Mouse (Mus musculus) hematopoietic multipotent progenitor cell, adult 10-12 weeks (in vitro differentiated cells): Measurements from ENCODE around the gene Ece2. TPM values are rescaled to one million over a fixed set of nuclear protein-coding genes. Genes with fewer than 3 reads are reported as not detected.

Experiments used
- polyA plus RNA-seq: library from polyadenylated mRNA; stranded (reverse); fragments of >175 nt; gene quantifications from 2 replicates; pipeline ENCODE4 v1.2.3, GENCODE M21; 2012; ENCODE audit warnings: low replicate concordance

Gene Ece2
- polyA plus RNA-seq = not detected in 2 replicates

GRCm38 (mm10) chr16:20629731-20630634, at the start of gene Ece2:
Gene Ece2 (plus strand): TSS chr16:20629828.

GRCm38 (mm10) chr16:20589366-20589938, 40.2 kb upstream of the Ece2 start, which contains the start of gene Vwa5b2:
Gene Vwa5b2 (plus strand): TSS chr16:20589471.

GRCm38 (mm10) chr16:20611357-20612227, 18.0 kb upstream of the Ece2 start, which contains the start of the genes Eef1akmt4, Gm49333 and Alg3:
Gene Eef1akmt4 (plus strand): TSS chr16:20611593.
Gene Gm49333 (plus strand): TSS chr16:20611610.
Gene Alg3 (minus strand): TSS chr16:20611735.

GRCm38 (mm10) chr16:20621191-20621990, 8.2 kb upstream of the Ece2 start, which contains the start of gene Camk2n2:
Gene Camk2n2 (minus strand): TSS chr16:20621287.

GRCm38 (mm10) chr16:20651076-20651946, 21.7 kb downstream of the Ece2 start, which contains the start of gene Psmd2:
Gene Psmd2 (plus strand): TSS chr16:20651652.

GRCm38 (mm10) chr16:20668013-20668412, 38.4 kb downstream of the Ece2 start, which contains the start of gene Eif4g1:
Gene Eif4g1 (plus strand): TSS chr16:20668313.

GRCm38 (mm10) chr16:20693111-20693701, 63.6 kb downstream of the Ece2 start, which contains the start of gene Fam131a:
Gene Fam131a (plus strand): TSS chr16:20693241.

Other genes with a start within 250 kb of the Ece2 start
- 4.6 and 8.1 TPM in 2 replicates for gene Abcc5, start 203.4 kb upstream of the Ece2 start, polyA plus RNA-seq
- 12.9 and 17.4 TPM in 2 replicates for gene Eif2b5, start 131.0 kb upstream of the Ece2 start, polyA plus RNA-seq
- gene Dvl3, start 112.8 kb upstream of the Ece2 start, polyA plus RNA-seq = 31.2 and 61.5 TPM in 2 replicates
- 63.6 and 66.9 TPM in 2 replicates for gene Ap2m1, start 94.3 kb upstream of the Ece2 start, polyA plus RNA-seq
- 28.8 and 31.8 TPM in 2 replicates for gene Abcf3, start 81.3 kb upstream of the Ece2 start, polyA plus RNA-seq
- 0.04 and 0.05 TPM in 2 replicates for gene Vwa5b2, start 40.4 kb upstream of the Ece2 start, polyA plus RNA-seq
- 0.40 and 5.7 TPM in 2 replicates for gene Eef1akmt4, start 18.2 kb upstream of the Ece2 start, polyA plus RNA-seq
- gene Gm49333, start 18.2 kb upstream of the Ece2 start, polyA plus RNA-seq = not detected in 2 replicates
- gene Alg3, start 18.1 kb upstream of the Ece2 start, polyA plus RNA-seq = 12.4 and 14.8 TPM in 2 replicates
- gene Camk2n2, start 8.5 kb upstream of the Ece2 start, polyA plus RNA-seq = 0.65 and 2.3 TPM in 2 replicates
- gene Psmd2, start 21.8 kb downstream of the Ece2 start, polyA plus RNA-seq = 104 and 180 TPM in 2 replicates
- 484 and 1,061 TPM in 2 replicates for gene Eif4g1, start 38.5 kb downstream of the Ece2 start, polyA plus RNA-seq
- 4.5 and 6.6 TPM in 2 replicates for gene Fam131a, start 63.4 kb downstream of the Ece2 start, polyA plus RNA-seq
- gene Polr2h, start 87.8 kb downstream of the Ece2 start, polyA plus RNA-seq = 0.23 and 5.3 TPM in 2 replicates
- gene Clcn2, start 87.9 kb downstream of the Ece2 start, polyA plus RNA-seq = 3.0 and 6.2 TPM in 2 replicates
- gene Chrd, start 103.3 kb downstream of the Ece2 start, polyA plus RNA-seq = not detected in 2 replicates
- not detected in 2 replicates for gene Thpo, start 104.7 kb downstream of the Ece2 start, polyA plus RNA-seq